Mouse (Mus musculus) liver, embryonic 14.5 days (tissue): ENCODE data around the gene Rarres2.

Experiments used
- CTCF ChIP-seq: IDR thresholded peaks from 2 replicates; pipeline ENCODE4 v1.5.1; 2016; ENCODE audit warnings: antibody characterized with exemption, low read depth, control low read depth
- EP300 ChIP-seq: IDR thresholded peaks from 2 replicates; pipeline ENCODE4 v1.6.1; 2016; ENCODE audit warnings: antibody characterized with exemption, low read depth

GRCm38 (mm10) chr6:48597233-48597625, 24.6 kb upstream of the Rarres2 start:
- no peak for TF ChIP-seq CTCF
- TF ChIP-seq EP300: no peak
